ENCODE assay signal across 17 mouse cellular contexts in the genomic region with DNA sequence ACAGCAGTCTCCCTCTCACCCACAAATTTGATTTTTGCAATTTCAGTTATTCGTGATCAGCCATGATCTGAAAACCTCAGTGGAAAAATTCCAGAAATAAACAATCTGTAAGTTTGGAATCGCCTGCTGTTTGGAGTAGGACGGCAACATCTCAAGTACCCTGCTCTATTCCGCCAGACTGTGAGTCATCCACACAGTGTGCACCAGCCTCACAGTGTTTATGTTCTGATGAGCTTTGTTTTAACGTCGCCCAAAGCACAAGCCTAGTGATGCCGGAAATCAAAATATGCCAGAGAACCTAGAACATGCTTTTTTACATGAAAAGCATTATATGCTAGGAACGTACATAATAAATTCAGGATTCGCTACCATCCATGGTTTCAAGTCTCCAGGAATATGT.
"Had no signal": no experiment of that assay in that cellular context is flagged by ENCODE, and none has a peak within 500 bp of the region (broad histone marks: within the 10 kb centered on the region; RNA-seq: fewer than 3 reads in every experiment).

No protein-coding gene starts in this region.

- H3K27ac ChIP-seq: kidney, embryonic 15.5 days; limb, embryonic 12.5 days; liver, embryonic 14.5 days; macrophage; midbrain, embryonic 15.5 days; neural tube, embryonic 12.5 days had no signal

- H3K9ac ChIP-seq: kidney, embryonic 15.5 days; limb, embryonic 12.5 days; liver, embryonic 14.5 days; midbrain, embryonic 15.5 days; neural tube, embryonic 12.5 days had no signal

- DNase-seq: kidney, adult 2 months; kidney, postnatal 25 days; layer of hippocampus, adult 9-11 months; liver; right cerebral cortex, postnatal 4 days; spleen, adult 18-20 months; thymus, adult 2 months; thymus, postnatal 25 days had no signal

- H3K4me3 ChIP-seq: kidney, embryonic 15.5 days; limb, embryonic 12.5 days; megakaryocyte, embryonic 14.5 days; midbrain, embryonic 15.5 days; neural tube, embryonic 12.5 days had no signal

- H3K9me3 ChIP-seq: kidney, embryonic 15.5 days; limb, embryonic 12.5 days; megakaryocyte, embryonic 14.5 days; midbrain, embryonic 15.5 days; neural tube, embryonic 12.5 days had no signal

- H3K36me3 ChIP-seq: kidney, embryonic 15.5 days; limb, embryonic 12.5 days; midbrain, embryonic 15.5 days; neural tube, embryonic 12.5 days had no signal

- ATAC-seq: intestine, embryonic 16.5 days; midbrain, embryonic 15.5 days had no signal

- H3K4me1 ChIP-seq: kidney, embryonic 15.5 days; megakaryocyte, embryonic 14.5 days; midbrain, embryonic 15.5 days; neural tube, embryonic 12.5 days had no signal

- H3K27me3 ChIP-seq: kidney, embryonic 15.5 days; limb, embryonic 12.5 days; midbrain, embryonic 15.5 days; neural tube, embryonic 12.5 days had no signal

- H3K4me2 ChIP-seq: kidney, embryonic 15.5 days; limb, embryonic 12.5 days; midbrain, embryonic 11.5 days; midbrain, embryonic 15.5 days; neural tube, embryonic 12.5 days had no signal
